Mouse (Mus musculus) brown adipose tissue, adult 24 weeks (tissue): ENCODE measurements around the gene Tmem236. TPM values are rescaled to one million over a fixed set of nuclear protein-coding genes. Genes with fewer than 3 reads are reported as not detected.
A peak's percentile ranks its signal among the peaks of the same experiment; 100 is the strongest.

ENCODE experiments used
- H3K27ac ChIP-seq: fragments of 200-500 bp; replicated peaks from 2 replicates; pipeline ENCODE4 v1.5.1; 2012; ENCODE audit warnings: low read depth, mild to moderate bottlenecking, low read length
- H3K4me1 ChIP-seq: fragments of 200-500 bp; 2 replicates; pipeline ENCODE4 v1.6.1; 2012; ENCODE audit warnings: low read length, mixed read lengths; ENCODE audit not compliant: control insufficient read depth, insufficient read depth, insufficient read length
- H3K4me3 ChIP-seq: fragments of 200-500 bp; 2 replicates; pipeline ENCODE4 v1.5.1; 2012; ENCODE audit warnings: low read depth, mild to moderate bottlenecking, low read length, moderate library complexity; ENCODE audit not compliant: insufficient read depth
- polyA plus RNA-seq: library from polyadenylated mRNA; stranded (reverse); fragments of >200 nt; gene quantifications from 2 replicates; pipeline ENCODE4 v1.2.4, GENCODE M21; 2012; ENCODE audit not compliant: missing spikeins, insufficient read depth, insufficient read length

Gene Tmem236
- polyA plus RNA-seq, 1 experiment, result not detected

- H3K4me1 ChIP-seq, result no peaks in the 10 kb centered on the region
- no peak overlapping the region for H3K27ac ChIP-seq
- H3K4me3 ChIP-seq, result no peak overlapping the region
Observed at GRCm38 (mm10) chr2:14214764-14215163, 40.4 kb downstream of the Tmem236 start.

- Histone ChIP-seq H3K4me1 (no peaks in the 10 kb centered on the region), H3K4me3 (no peak overlapping the region), H3K27ac (no peak overlapping the region)
Observed at GRCm38 (mm10) chr2:14216653-14217052, 42.3 kb downstream of the Tmem236 start.

GRCm38 (mm10) chr2:14218126-14218525 lies 43.8 kb downstream of the Tmem236 start:
- Histone ChIP-seq H3K27ac (no peak overlapping the region), H3K4me3 (no peak overlapping the region), H3K4me1 (no peaks in the 10 kb centered on the region)

- Histone ChIP-seq H3K4me1 (no peaks in the 10 kb centered on the region), H3K27ac (no peak overlapping the region)
Observed at GRCm38 (mm10) chr2:14224387-14224786, 50.1 kb downstream of the Tmem236 start.

GRCm38 (mm10) chr2:14228495-14228894 lies 54.2 kb downstream of the Tmem236 start:
- no peak overlapping the region for H3K4me3 ChIP-seq
- H3K4me1 ChIP-seq, result no peaks in the 10 kb centered on the region
- H3K27ac ChIP-seq, result peak overlapping the region; percentile 76

More at GRCm38 (mm10) chr2:14224387-14224786, 50.1 kb downstream of the Tmem236 start:
- H3K4me3 ChIP-seq, result no peak overlapping the region

- H3K4me3 ChIP-seq, result peak within 1 kb of the TSS; percentile 51
- no peaks in the 10 kb centered on the region for H3K4me1 ChIP-seq
- peak within 1 kb of the TSS; percentile 76 for H3K27ac ChIP-seq
Observed at GRCm38 (mm10) chr2:14229149-14229548, 54.8 kb downstream of the Tmem236 start, which contains the start of gene Mrc1. TSS of gene Mrc1 (plus strand) at chr2:14229392.

- H3K4me3 ChIP-seq, result peak overlapping the region; percentile 51
- H3K4me1 ChIP-seq, result no peaks in the 10 kb centered on the region
- peak overlapping the region; percentile 28; the same call in 1 of the 2 replicates for H3K27ac ChIP-seq
Observed at GRCm38 (mm10) chr2:14229979-14230378, 55.7 kb downstream of the Tmem236 start.

- H3K4me3 ChIP-seq, result no peak overlapping the region
- H3K27ac ChIP-seq, result no peak overlapping the region
- H3K4me1 ChIP-seq, result no peaks in the 10 kb centered on the region
Observed at GRCm38 (mm10) chr2:14232897-14233296, 58.6 kb downstream of the Tmem236 start.

- Histone ChIP-seq H3K4me3 (no peak overlapping the region), H3K27ac (no peak overlapping the region), H3K4me1 (no peaks in the 10 kb centered on the region)
Observed at GRCm38 (mm10) chr2:14233983-14234382, 59.7 kb downstream of the Tmem236 start.

GRCm38 (mm10) chr2:14235319-14235718 lies 61.0 kb downstream of the Tmem236 start:
- H3K4me3 ChIP-seq, result no peak overlapping the region
- no peak overlapping the region for H3K27ac ChIP-seq
- H3K4me1 ChIP-seq, result no peaks in the 10 kb centered on the region

- no peak overlapping the region for H3K27ac ChIP-seq
- no peak overlapping the region for H3K4me3 ChIP-seq
- H3K4me1 ChIP-seq, result no peaks in the 10 kb centered on the region
Observed at GRCm38 (mm10) chr2:14236920-14237319, 62.6 kb downstream of the Tmem236 start.

GRCm38 (mm10) chr2:14237723-14238122 lies 63.4 kb downstream of the Tmem236 start:
- no peaks in the 10 kb centered on the region for H3K4me1 ChIP-seq
- H3K4me3 ChIP-seq, result no peak overlapping the region
- no peak overlapping the region for H3K27ac ChIP-seq

- H3K4me1 ChIP-seq, result no peaks in the 10 kb centered on the region
- no peak overlapping the region for H3K4me3 ChIP-seq
- no peak overlapping the region for H3K27ac ChIP-seq
Observed at GRCm38 (mm10) chr2:14239151-14239550, 64.8 kb downstream of the Tmem236 start.

- Histone ChIP-seq H3K27ac (no peak overlapping the region), H3K4me3 (no peak overlapping the region), H3K4me1 (no peaks in the 10 kb centered on the region)
Observed at GRCm38 (mm10) chr2:14244157-14244556, 69.8 kb downstream of the Tmem236 start.

GRCm38 (mm10) chr2:14244668-14245067 lies 70.3 kb downstream of the Tmem236 start:
- Histone ChIP-seq H3K27ac (no peak overlapping the region), H3K4me3 (no peak overlapping the region), H3K4me1 (no peaks in the 10 kb centered on the region)

- no peaks in the 10 kb centered on the region for H3K4me1 ChIP-seq
- no peak overlapping the region for H3K4me3 ChIP-seq
- peak overlapping the region; percentile 37; the same call in 1 of the 2 replicates for H3K27ac ChIP-seq
Observed at GRCm38 (mm10) chr2:14249839-14250564, 75.7 kb downstream of the Tmem236 start.
